Mouse (Mus musculus) ES-E14 (cell line): Measurements from ENCODE around the gene Map4.

Source experiments
- HCFC1 ChIP-seq: IDR thresholded peaks from 2 replicates; pipeline ENCODE4 v1.6.1; 2012; ENCODE audit warnings: low read length, inconsistent platforms, borderline replicate concordance; ENCODE audit not compliant: insufficient read depth
- ZC3H11A ChIP-seq: IDR thresholded peaks from 2 replicates; pipeline ENCODE4 v1.6.1; 2012; ENCODE audit warnings: low read depth, mild to moderate bottlenecking, inconsistent platforms, low read length, borderline replicate concordance
- ZNF384 ChIP-seq: IDR thresholded peaks from 2 replicates; pipeline ENCODE4 v1.6.1; 2012; ENCODE audit warnings: low read depth, low read length, inconsistent platforms

DNA sequence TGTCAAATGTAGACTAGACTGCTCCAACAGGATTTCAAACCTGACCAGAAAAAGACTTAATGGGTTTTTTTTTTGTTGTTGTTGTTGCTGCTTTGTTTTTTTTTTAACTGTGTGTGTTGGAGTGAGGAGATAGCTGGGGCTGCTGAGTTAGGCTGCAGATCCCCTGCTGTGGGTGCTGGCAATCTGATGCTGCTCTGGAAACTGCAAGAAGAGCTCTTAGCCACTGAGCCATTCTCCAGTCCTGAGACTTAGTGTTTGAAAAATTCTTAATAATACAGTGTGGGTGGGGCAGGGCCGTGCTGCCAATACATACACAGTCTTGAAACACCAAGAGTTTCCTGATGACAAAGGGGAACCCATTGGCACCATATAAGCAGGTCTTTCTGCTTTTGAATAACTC lies 70.7 kb downstream of the Map4 start:
- TF ChIP-seq ZNF384 (no peak), ZC3H11A (no peak), HCFC1 (no peak)
